Mouse (Mus musculus) hindlimb bud, embryonic 11.5 days (tissue): ENCODE data around the gene Gm21731.
"Not testable (repeated sequence)": the region's sequence is repeated elsewhere in the genome, so short reads cannot be mapped to it uniquely, and the experiment has no call there.

ENCODE experiments used
- DNase-seq: peaks from one replicate; pipeline ENCODE4 v3.0.0-alpha.2; 2012; ENCODE audit warnings: low read depth, low spot score; ENCODE audit errors: extremely low spot score

The Gm21731 gene

GRCm38 (mm10) chr13:120238811-120239210 lies at the start of gene Gm21731:
TSS of gene Gm21731 (plus strand) at chr13:120239111.
- DNase-seq: not testable (repeated sequence)

- not testable (repeated sequence) for DNase-seq
Measured at GRCm38 (mm10) chr13:120196189-120196821, 42.6 kb upstream of the Gm21731 start.

- DNase-seq: not testable (repeated sequence)
Measured at GRCm38 (mm10) chr13:120215847-120216246, 23.1 kb upstream of the Gm21731 start, which contains the start of gene Gm21762. TSS of gene Gm21762 (minus strand) at chr13:120215947.

GRCm38 (mm10) chr13:120220922-120221321 lies 18.0 kb upstream of the Gm21731 start:
- DNase-seq: not testable (repeated sequence)

- not testable (repeated sequence) for DNase-seq
Measured at GRCm38 (mm10) chr13:120223012-120223659, 15.8 kb upstream of the Gm21731 start.

GRCm38 (mm10) chr13:120231798-120232197 lies 7.1 kb upstream of the Gm21731 start:
- DNase-seq: not testable (repeated sequence)

GRCm38 (mm10) chr13:120232447-120233049 lies 6.4 kb upstream of the Gm21731 start:
- not testable (repeated sequence) for DNase-seq

GRCm38 (mm10) chr13:120251208-120251924 lies 12.5 kb downstream of the Gm21731 start:
- not testable (repeated sequence) for DNase-seq

- not testable (repeated sequence) for DNase-seq
Measured at GRCm38 (mm10) chr13:120258817-120259658, 20.1 kb downstream of the Gm21731 start.

- DNase-seq: not testable (repeated sequence)
Measured at GRCm38 (mm10) chr13:120259718-120260117, 20.8 kb downstream of the Gm21731 start.

GRCm38 (mm10) chr13:120262870-120263269 lies 24.0 kb downstream of the Gm21731 start, which contains the start of gene AF067061:
TSS of gene AF067061 (plus strand) at chr13:120263114.
- DNase-seq: not testable (repeated sequence)

- not testable (repeated sequence) for DNase-seq
Measured at GRCm38 (mm10) chr13:120277837-120278236, 38.9 kb downstream of the Gm21731 start.

- DNase-seq: no peak
Measured at GRCm38 (mm10) chr13:120278784-120279183, 39.9 kb downstream of the Gm21731 start.
